ENCODE assay signal across 10 mouse cellular contexts in genomic region chr11:84958271-84958630, GRCm38 (mm10). TPM values are rescaled to one million over a fixed set of nuclear protein-coding genes. Genes with fewer than 3 reads are reported as not detected.
DNase-seq lines count a peak whose midpoint lies in the region; ATAC-seq lines count a peak whose summit lies in the region.
"Had no signal": no experiment of that assay in that cellular context is flagged by ENCODE, and none has a peak within 500 bp of the region (broad histone marks: within the 10 kb centered on the region; RNA-seq: fewer than 3 reads in every experiment).

No protein-coding gene starts in this region.

- no peak for ATAC-seq in stomach, embryonic 15.5 days (ENCODE audit: insufficient read depth, low FRiP score, low read depth)

- H3K4me2 ChIP-seq in stomach, embryonic 15.5 days: peak overlapping the region; percentile 49

- peaks cover 41% of the 10 kb centered on the region for H3K27me3 ChIP-seq in stomach, embryonic 15.5 days (replicated peaks)

- H3K9ac ChIP-seq in stomach, embryonic 15.5 days: no peak overlapping the region

- H3K4me1 ChIP-seq in stomach, embryonic 15.5 days: peaks cover 7% of the 10 kb centered on the region

- peak overlapping the region; percentile 25 for H3K4me3 ChIP-seq in stomach, embryonic 15.5 days (replicated peaks)
- H3K4me3 ChIP-seq: myocyte had no signal

- WGBS in stomach, embryonic 15.5 days: 3% methylated on average over 11 of the region's 11 CpGs

- H3K27ac ChIP-seq in stomach, embryonic 15.5 days: no peak overlapping the region

- peak; percentile 61 for DNase-seq in cerebellum, adult 9-10 months
- no peak for DNase-seq in cerebellum, postnatal 25 days
- DNase-seq in retina, embryonic 14.5 days (ENCODE audit: low spot score): peak; percentile 28
- no peak for DNase-seq in retina, postnatal 1 day
- DNase-seq in kidney, postnatal 36 days: peak; percentile 58 to 71
- DNase-seq in adrenal gland, postnatal 4 days (ENCODE audit: low spot score in 2 of 2): no peak
- no peak for DNase-seq in adrenal gland, postnatal 10 days
- DNase-seq: adrenal gland, postnatal 14 days had no signal

- H3K9me3 ChIP-seq in stomach, embryonic 15.5 days: no peaks in the 10 kb centered on the region

- H3K36me3 ChIP-seq in stomach, embryonic 15.5 days: no peaks in the 10 kb centered on the region

RNA-seq across cellular contexts. Expression of gene Car4, which starts 0.7 kb away (rescaled TPM):
- 0.49 and 0.51 TPM in 2 replicates for polyA plus RNA-seq in stomach, embryonic 15.5 days (2015; fragmentation: Nextera tagmentation; extraction: Ambion mirVana)
- total RNA-seq in adrenal gland, postnatal 4 days (2021): 10 to 100 TPM in 1 of 2 experiments, 1 to 10 TPM in 1; 4.9 to 18.5 TPM
- total RNA-seq in adrenal gland, postnatal 10 days (2021): 10 to 100 TPM; 41.2 to 53.6 TPM
- polyA plus RNA-seq: myocyte had no signal

RNA-seq across cellular contexts. Expression of gene Znhit3, which starts 42.1 kb away (rescaled TPM):
- polyA plus RNA-seq in stomach, embryonic 15.5 days (2015; fragmentation: Nextera tagmentation; extraction: Ambion mirVana): 52.9 and 56.9 TPM in 2 replicates
- total RNA-seq in adrenal gland, postnatal 4 days (2021): 10 to 100 TPM; 14.4 to 20.4 TPM
- 10 to 100 TPM; 10.8 TPM for total RNA-seq in adrenal gland, postnatal 10 days (2021)

Comparison
In these comparisons a context has a peak if more than half of its experiments do, and no peak if none do; other contexts are left out.
1. DNase-seq: peak in cerebellum, adult 9-10 months (single experiment), retina, embryonic 14.5 days (single experiment) and kidney, postnatal 36 days (2 of 2); none in cerebellum, postnatal 25 days (0 of 2), retina, postnatal 1 day (single experiment), adrenal gland, postnatal 4 days (0 of 2) and adrenal gland, postnatal 10 days (single experiment).